Mouse (Mus musculus) liver, embryonic 11.5 days (tissue): ENCODE measurements around the gene Tkt. TPM values are rescaled to one million over a fixed set of nuclear protein-coding genes. Genes with fewer than 3 reads are reported as not detected.

Experiments used
- ATAC-seq: fragments of 200-750 bp; cut with Nextera tagmentation; replicated peaks from 2 replicates; pipeline ENCODE4 v1.8.0; 2017; ENCODE audit warnings: moderate number of reproducible peaks, mild to moderate bottlenecking, moderate TSS enrichment, moderate library complexity; ENCODE audit not compliant: low FRiP score
- DNase-seq: peaks from one replicate; pipeline ENCODE4 v3.0.0-alpha.2; 2017; ENCODE audit warnings: low spot score
- H3K27ac ChIP-seq: fragments of 300-500 bp; sonication (generic); 2 replicates; pipeline ENCODE4 v1.5.1; 2014; ENCODE audit warnings: mild to moderate bottlenecking, low read depth, low read length, control low read depth
- H3K27me3 ChIP-seq: fragments of 300-500 bp; sonication (generic); replicated peaks from 2 replicates; pipeline ENCODE4 v1.6.1; 2014; ENCODE audit warnings: low read length, mixed read lengths; ENCODE audit not compliant: control insufficient read depth, insufficient read depth
- H3K36me3 ChIP-seq: fragments of 300-500 bp; sonication (generic); 2 replicates; pipeline ENCODE4 v1.6.1; 2014; ENCODE audit warnings: mild to moderate bottlenecking, low read length, moderate library complexity, mixed read lengths; ENCODE audit not compliant: control insufficient read depth, insufficient read depth
- H3K4me1 ChIP-seq: fragments of 300-500 bp; sonication (generic); replicated peaks from 2 replicates; pipeline ENCODE4 v1.6.1; 2014; ENCODE audit warnings: low read length, mixed read lengths; ENCODE audit not compliant: control insufficient read depth, insufficient read depth
- H3K4me2 ChIP-seq: fragments of 300-500 bp; sonication (generic); 2 replicates; pipeline ENCODE4 v1.6.1; 2014; ENCODE audit warnings: mild to moderate bottlenecking, control low read depth, moderate library complexity
- H3K4me3 ChIP-seq: fragments of 300-500 bp; sonication (generic); 2 replicates; pipeline ENCODE4 v1.5.1; 2014; ENCODE audit warnings: low read depth, low read length, control low read depth
- H3K9ac ChIP-seq: fragments of 300-500 bp; sonication (generic); 2 replicates; pipeline ENCODE4 v1.6.1; 2014; ENCODE audit warnings: low read depth, low read length, control low read depth
- H3K9me3 ChIP-seq: fragments of 300-500 bp; sonication (generic); 2 replicates; pipeline ENCODE4 v1.6.1; 2016; ENCODE audit warnings: low read length, inconsistent platforms, mixed read lengths; ENCODE audit not compliant: control insufficient read depth
- WGBS: fragments of 180-500 bp; shearing (Covaris S2); extraction: QIAGEN DNeasy Blood & Tissue Kit; methylation state at CpG from one replicate; pipeline ENCODE4 v1.1.7; 2014; 5-methylcytosine and 5-hydroxymethylcytosine counted together
- polyA plus RNA-seq: library from polyadenylated mRNA; unstranded; fragments of >200 nt; fragmentation: Nextera tagmentation; extraction: Ambion mirVana; gene quantifications from 2 replicates; pipeline ENCODE4 v1.2.1, GENCODE M21; 2014

The Tkt gene
- polyA plus RNA-seq: 184 and 210 TPM in 2 replicates

- H3K4me2 ChIP-seq: peak within 1 kb of the TSS; percentile 96
- peaks cover 25% of the 10 kb centered on the region for H3K4me1 ChIP-seq
- no peaks in the 10 kb centered on the region for H3K27me3 ChIP-seq
- WGBS: 24% methylated on average over 8 of the region's 8 CpGs
- ATAC-seq (peak; percentile 55), DNase-seq (peak; percentile 48)
- peak within 1 kb of the TSS; percentile 94 for H3K9ac ChIP-seq
- peak within 1 kb of the TSS; percentile 81 for H3K4me3 ChIP-seq
- no peaks in the 10 kb centered on the region for H3K9me3 ChIP-seq
- H3K36me3 ChIP-seq: peaks cover 2% of the 10 kb centered on the region
- H3K27ac ChIP-seq: peak within 1 kb of the TSS; percentile 94
Measured at GRCm38 (mm10) chr14:30548131-30548720, at the start of gene Tkt. Tkt (plus strand) TSS chr14:30548359.

DNA sequence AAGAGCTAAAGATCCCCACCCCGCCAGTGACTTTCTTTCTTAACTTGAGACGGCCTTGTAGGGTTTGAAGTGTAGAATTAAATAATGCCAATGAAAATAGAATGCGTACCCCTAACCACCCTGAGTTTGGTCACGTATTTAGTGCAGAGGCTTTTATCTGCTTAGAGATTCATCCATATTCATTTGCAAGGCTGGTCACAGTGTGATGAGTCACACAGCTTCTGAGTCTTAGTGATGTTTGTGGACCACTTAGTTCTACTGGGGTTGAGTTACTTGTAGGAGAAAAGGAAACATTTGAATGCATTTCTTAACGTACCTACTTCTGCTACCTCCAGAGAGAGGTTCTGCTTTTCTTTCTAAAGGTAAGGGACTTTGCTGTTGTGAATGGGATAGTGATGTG, 43.2 kb upstream of the Tkt start:
- no peak overlapping the region for H3K4me2 ChIP-seq
- no peak for ATAC-seq
- H3K9me3 ChIP-seq: no peaks in the 10 kb centered on the region
- WGBS: 89% methylated on average over 5 of the region's 5 CpGs
- no peak overlapping the region for H3K27ac ChIP-seq
- H3K4me1 ChIP-seq: no peaks in the 10 kb centered on the region
- H3K9ac ChIP-seq: no peak overlapping the region
- H3K4me3 ChIP-seq: no peak overlapping the region
- H3K27me3 ChIP-seq: no peaks in the 10 kb centered on the region
- DNase-seq: no peak
- peaks cover 11% of the 10 kb centered on the region; the same call in 1 of the 2 replicates for H3K36me3 ChIP-seq

DNA sequence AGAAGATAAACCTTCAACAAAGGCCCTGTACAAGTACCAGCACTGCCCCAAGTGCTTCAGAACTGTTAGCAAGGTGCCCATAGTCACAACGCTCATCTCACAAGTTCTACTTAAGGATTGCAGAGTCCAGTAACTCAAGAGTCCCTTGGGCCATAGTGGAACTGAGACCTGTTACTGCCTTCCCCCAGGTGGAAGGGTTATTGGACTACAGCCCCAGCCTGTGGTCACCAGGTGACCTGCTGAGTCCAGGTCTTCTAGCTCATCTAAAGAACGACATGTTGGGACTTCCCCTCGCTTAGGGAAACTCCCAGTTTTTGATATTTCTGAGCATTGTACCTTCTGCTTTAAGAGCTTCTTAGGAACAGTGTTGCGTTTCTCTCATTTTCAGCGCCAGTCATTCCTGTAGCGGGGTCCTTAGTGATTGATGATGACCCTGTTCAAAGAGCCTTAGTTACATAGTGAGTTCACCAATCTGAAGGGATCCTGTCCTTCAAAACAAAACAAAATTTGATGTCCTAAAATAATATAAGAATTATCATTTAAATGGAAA, 37.9 kb upstream of the Tkt start:
- Histone ChIP-seq H3K9me3 (no peaks in the 10 kb centered on the region), H3K9ac (no peak overlapping the region), H3K36me3 (peaks cover 8% of the 10 kb centered on the region; the same call in 1 of the 2 replicates), H3K4me2 (no peak overlapping the region), H3K27ac (no peak overlapping the region), H3K27me3 (no peaks in the 10 kb centered on the region), H3K4me1 (no peaks in the 10 kb centered on the region), H3K4me3 (no peak overlapping the region)
- DNase-seq (no peak), ATAC-seq (no peak)
- 92% methylated on average over 6 of the region's 6 CpGs for WGBS

DNA sequence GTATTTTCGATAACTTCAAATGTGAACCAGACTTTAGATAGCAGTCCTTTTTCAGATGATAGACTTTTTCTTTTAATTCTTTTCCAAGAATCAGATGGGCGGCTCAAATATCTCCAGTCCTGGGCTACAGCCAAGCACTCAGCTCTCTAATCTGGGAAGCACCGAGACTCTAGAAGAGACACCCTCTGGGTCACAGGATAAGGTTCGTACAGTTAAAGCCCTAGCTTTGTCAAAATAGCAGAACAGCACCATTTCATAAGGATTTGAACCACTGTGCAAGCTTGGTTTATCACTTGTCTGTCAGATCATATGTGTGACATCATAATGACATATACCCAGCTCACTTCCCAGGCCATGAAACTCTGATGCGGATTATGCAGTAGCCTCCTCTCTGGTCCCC, 35.3 kb upstream of the Tkt start:
- Histone ChIP-seq H3K9me3 (no peaks in the 10 kb centered on the region), H3K4me3 (no peak overlapping the region), H3K4me1 (peaks cover 4% of the 10 kb centered on the region), H3K36me3 (peaks cover 2% of the 10 kb centered on the region; the same call in 1 of the 2 replicates), H3K27ac (no peak overlapping the region), H3K4me2 (no peak overlapping the region), H3K9ac (no peak overlapping the region), H3K27me3 (no peaks in the 10 kb centered on the region)
- no peak for DNase-seq
- 85% methylated on average over 5 of the region's 5 CpGs for WGBS
- no peak for ATAC-seq

- no peak overlapping the region for H3K9ac ChIP-seq
- 76% methylated on average over 13 of the region's 13 CpGs for WGBS
- H3K36me3 ChIP-seq: peaks cover 10% of the 10 kb centered on the region
- H3K27me3 ChIP-seq: no peaks in the 10 kb centered on the region
- H3K9me3 ChIP-seq: no peaks in the 10 kb centered on the region
- DNase-seq (no peak), ATAC-seq (peak; percentile 81)
- H3K4me2 ChIP-seq: no peak overlapping the region
- H3K4me3 ChIP-seq: no peak overlapping the region
- no peak overlapping the region for H3K27ac ChIP-seq
- H3K4me1 ChIP-seq: peaks cover 4% of the 10 kb centered on the region
Measured at GRCm38 (mm10) chr14:30515931-30516723, 32.0 kb upstream of the Tkt start.

GRCm38 (mm10) chr14:30519323-30519722, 28.8 kb upstream of the Tkt start:
- H3K27ac ChIP-seq: no peak overlapping the region
- no peaks in the 10 kb centered on the region for H3K9me3 ChIP-seq
- peaks cover 31% of the 10 kb centered on the region for H3K36me3 ChIP-seq
- 92% methylated on average over 5 of the region's 5 CpGs for WGBS
- H3K4me2 ChIP-seq: no peak overlapping the region
- ATAC-seq: no peak
- no peaks in the 10 kb centered on the region for H3K27me3 ChIP-seq
- H3K4me1 ChIP-seq: peaks cover 4% of the 10 kb centered on the region
- H3K4me3 ChIP-seq: no peak overlapping the region
- DNase-seq: no peak
- no peak overlapping the region for H3K9ac ChIP-seq

- no peaks in the 10 kb centered on the region for H3K4me1 ChIP-seq
- no peak overlapping the region for H3K9ac ChIP-seq
- H3K4me3 ChIP-seq: no peak overlapping the region
- 85% methylated on average over 6 of the region's 6 CpGs for WGBS
- no peaks in the 10 kb centered on the region for H3K27me3 ChIP-seq
- H3K36me3 ChIP-seq: peaks cover 42% of the 10 kb centered on the region
- H3K9me3 ChIP-seq: no peaks in the 10 kb centered on the region
- H3K4me2 ChIP-seq: no peak overlapping the region
- H3K27ac ChIP-seq: no peak overlapping the region
- ATAC-seq (no peak), DNase-seq (no peak)
Measured at GRCm38 (mm10) chr14:30523356-30523755, 24.8 kb upstream of the Tkt start.

DNA sequence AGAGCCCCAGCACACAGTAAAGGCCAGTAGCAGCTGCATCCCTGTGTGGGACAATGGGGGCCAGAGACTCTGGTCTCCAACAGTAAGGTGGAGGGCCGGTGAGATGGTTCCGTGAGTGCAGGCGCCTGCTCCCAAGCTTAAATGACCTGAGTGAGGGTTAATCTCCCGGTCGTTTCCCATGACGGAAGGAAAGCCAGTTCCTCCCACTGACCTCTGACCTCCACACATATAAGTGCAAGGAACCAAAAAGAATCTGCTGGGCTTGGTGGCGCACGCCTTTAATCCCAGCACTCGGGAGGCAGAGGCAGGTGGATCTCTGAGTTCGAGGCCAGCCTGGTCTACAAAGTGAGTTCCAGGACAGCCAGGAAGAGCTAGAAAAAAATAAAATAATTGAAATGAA, 19.8 kb upstream of the Tkt start:
- ATAC-seq: no peak
- H3K9ac ChIP-seq: no peak overlapping the region
- H3K4me2 ChIP-seq: no peak overlapping the region
- H3K4me1 ChIP-seq: no peaks in the 10 kb centered on the region
- no peak overlapping the region for H3K4me3 ChIP-seq
- H3K27ac ChIP-seq: no peak overlapping the region
- H3K36me3 ChIP-seq: peaks cover 15% of the 10 kb centered on the region
- no peaks in the 10 kb centered on the region for H3K27me3 ChIP-seq
- DNase-seq: no peak
- 86% methylated on average over 10 of the region's 10 CpGs for WGBS
- H3K9me3 ChIP-seq: no peaks in the 10 kb centered on the region
